Comparison of ENCODE assay signal across 8 mouse cellular contexts in the genomic region with DNA sequence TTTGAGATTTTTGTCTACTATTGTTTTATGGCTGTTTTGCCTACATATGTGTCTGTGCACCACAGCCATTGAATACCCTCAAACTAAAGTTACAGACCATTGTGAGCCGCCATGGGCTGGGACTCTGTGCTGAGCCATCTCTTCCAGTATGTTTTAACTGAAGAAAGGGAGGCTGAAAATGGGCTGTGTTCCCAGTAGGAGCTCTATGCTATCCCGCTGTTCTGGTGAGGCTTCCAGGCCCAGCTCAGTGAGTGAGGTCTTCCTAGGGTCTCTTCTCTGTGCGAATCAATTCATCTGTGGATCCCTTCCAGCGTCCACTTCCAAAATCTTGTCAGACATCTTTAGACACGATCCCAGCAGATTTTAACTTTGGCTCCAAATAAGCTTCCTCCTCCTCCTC.
"Had no signal": no experiment of that assay in that cellular context is flagged by ENCODE, and none has a peak within 500 bp of the region (broad histone marks: within the 10 kb centered on the region; RNA-seq: fewer than 3 reads in every experiment).

No protein-coding gene starts in this region.

- DNase-seq: kidney, postnatal 10 days; kidney, postnatal 4 days; lung, adult 2 months; lung, postnatal 4 days; retina, postnatal 1 day; right cerebral cortex, postnatal 14 days; thymus, adult 2 months; thymus, postnatal 25 days had no signal
